Mouse (Mus musculus) hematopoietic multipotent progenitor cell, adult 10-12 weeks (in vitro differentiated cells): ENCODE measurements around the gene Ccdc34. TPM values are rescaled to one million over a fixed set of nuclear protein-coding genes. Genes with fewer than 3 reads are reported as not detected.

ENCODE experiments used
- polyA plus RNA-seq: library from polyadenylated mRNA; stranded (reverse); fragments of >175 nt; gene quantifications from 2 replicates; pipeline ENCODE4 v1.2.3, GENCODE M21; 2012; ENCODE audit warnings: low replicate concordance

Gene Ccdc34
- polyA plus RNA-seq = 3.3 and 8.8 TPM in 2 replicates

DNA sequence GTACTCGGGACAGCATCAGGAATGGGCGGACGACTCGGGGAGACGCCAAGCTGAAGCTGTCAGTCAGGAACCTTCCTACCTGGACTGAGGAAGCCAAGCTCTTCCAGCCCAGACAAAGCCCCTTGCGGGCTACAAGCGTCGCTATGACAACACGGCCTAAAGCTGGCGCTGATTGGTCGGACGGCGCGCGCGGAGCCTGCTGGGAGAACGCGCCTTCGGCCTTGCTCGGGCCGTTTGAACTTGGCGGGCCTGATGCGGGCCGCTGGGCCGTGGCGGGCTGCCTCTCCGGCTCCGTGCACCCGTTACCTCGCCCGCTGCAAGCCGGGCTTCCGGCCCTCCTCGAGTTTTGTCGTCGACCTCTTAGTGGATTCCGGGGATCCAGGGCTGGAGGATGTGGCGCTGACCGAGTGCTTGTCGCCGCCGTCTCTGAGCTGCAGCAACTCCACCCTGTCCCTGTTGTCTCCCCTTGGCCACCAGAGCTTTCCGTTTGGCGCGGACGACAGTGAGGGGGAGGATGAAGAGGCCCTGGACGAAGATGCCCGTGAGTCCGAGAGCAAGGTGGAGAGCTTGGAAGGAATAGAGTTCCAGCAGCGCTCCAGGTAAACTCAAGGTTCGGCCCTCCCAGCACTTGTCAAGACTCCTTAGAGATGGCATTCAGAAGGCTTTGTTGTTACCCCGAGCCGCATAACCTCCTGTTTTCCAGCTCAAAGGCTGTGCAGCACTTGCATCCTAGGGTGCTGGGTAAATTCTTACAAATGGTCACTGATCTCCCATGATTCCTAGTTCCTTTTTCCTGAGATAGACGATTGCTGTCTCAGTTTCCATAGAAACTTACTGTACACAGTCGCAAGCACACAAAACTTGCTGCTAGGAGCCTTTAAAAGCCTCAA is at the start of gene Ccdc34:
Ccdc34 (plus strand) TSS at position 202 of the 890 bp plus-strand sequence.

Other genes starting within 250 kb of the Ccdc34 start
- 1.4 and 2.6 TPM in 2 replicates for gene Lin7c, start 127.0 kb upstream of the Ccdc34 start, polyA plus RNA-seq
- gene Lgr4, start 100.2 kb upstream of the Ccdc34 start, polyA plus RNA-seq = 0.04 and 0.12 TPM in 2 replicates